Mouse (Mus musculus) layer of hippocampus, postnatal 14 days (tissue): ENCODE measurements around the gene Tekt3. TPM values are rescaled to one million over a fixed set of nuclear protein-coding genes. Genes with fewer than 3 reads are reported as not detected.

Experiments
- DNase-seq, 2 experiments: peaks; one replicate each; pipeline ENCODE4 v3.0.0; 2021 to 2022; ENCODE audit warnings: low spot score in 2 of 2, mixed read lengths in 1 of 2
- total RNA-seq, 2 experiments: library from RNA; stranded (reverse); gene quantifications; 2 replicates each; pipeline ENCODE4 v1.2.3; 2021

Tekt3 gene
- total RNA-seq, 2 experiments from 2014 or later, result 0.36 TPM; not detected in 1

- no peak for DNase-seq
Observed at GRCm38 (mm10) chr11:63058375-63058952, 3.0 kb upstream of the Tekt3 start.

DNA sequence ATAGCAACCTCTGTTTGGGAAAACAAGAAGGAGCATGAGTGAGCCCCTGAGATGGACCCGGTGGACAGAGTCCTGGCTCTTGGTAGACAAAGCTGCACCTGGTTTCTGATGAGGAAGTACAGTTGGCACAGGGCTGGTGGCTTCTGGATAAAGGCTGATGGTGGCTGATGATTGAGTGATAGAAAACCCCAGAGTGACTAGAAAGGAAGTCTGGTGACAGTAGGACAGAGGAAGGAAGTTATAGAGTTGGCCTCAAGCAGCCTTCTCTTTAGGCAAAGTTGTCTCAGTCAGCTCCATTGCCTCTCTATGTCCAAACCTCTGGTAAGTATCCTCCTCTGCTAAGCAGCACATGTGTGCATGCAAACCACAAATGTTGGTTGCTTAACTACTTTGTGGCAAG, 1.5 kb upstream of the Tekt3 start:
- DNase-seq, result no peak

GRCm38 (mm10) chr11:63066526-63066925, 5.1 kb downstream of the Tekt3 start:
- no peak for DNase-seq

GRCm38 (mm10) chr11:63070081-63070480, 8.6 kb downstream of the Tekt3 start:
- DNase-seq, result no peak

DNA sequence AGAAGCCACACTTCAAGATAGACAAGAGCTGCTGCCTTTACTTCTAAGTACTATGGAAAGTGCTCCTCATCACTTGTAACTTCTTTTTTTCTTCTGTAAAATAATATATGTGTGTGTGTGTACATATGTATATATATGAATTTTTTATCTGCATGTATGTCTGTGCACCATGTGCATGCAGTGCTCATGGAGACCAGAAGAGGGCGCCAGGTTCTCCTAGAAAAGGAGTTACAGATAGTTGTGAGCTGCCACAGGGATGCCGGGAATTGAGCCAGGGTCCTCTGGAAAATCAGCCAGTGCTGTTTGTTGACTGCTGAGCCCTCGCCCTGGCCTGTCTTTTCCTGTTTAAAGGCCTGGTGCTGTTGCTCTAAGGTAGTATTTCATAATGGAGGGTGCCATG, 23.1 kb downstream of the Tekt3 start:
- no peak for DNase-seq

- DNase-seq, result no peak
Observed at GRCm38 (mm10) chr11:63088672-63089071, 27.2 kb downstream of the Tekt3 start.

GRCm38 (mm10) chr11:63090210-63090609, 28.8 kb downstream of the Tekt3 start:
- no peak for DNase-seq

- no peak for DNase-seq
Observed at GRCm38 (mm10) chr11:63090986-63091385, 29.5 kb downstream of the Tekt3 start.

- no peak for DNase-seq
Observed at GRCm38 (mm10) chr11:63092271-63092670, 30.8 kb downstream of the Tekt3 start.

DNA sequence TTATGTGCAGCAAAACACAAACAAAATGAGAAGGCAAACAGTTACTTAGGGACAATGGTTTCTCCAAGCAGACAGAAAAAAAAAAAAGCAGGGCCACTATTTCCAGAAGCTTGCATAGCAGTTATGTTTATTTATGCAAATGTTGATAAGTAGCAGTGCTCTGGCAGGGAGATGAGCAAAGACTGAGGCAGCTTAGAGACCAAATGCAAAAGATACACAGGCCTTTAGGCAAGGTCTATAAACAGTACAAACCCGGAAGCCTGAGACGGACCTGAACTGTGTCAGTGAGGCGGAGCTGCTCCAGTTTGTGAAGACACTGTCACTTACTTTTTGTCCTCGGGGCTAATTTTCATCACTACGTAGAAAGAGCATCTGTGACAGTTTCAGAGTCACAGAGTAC, 32.1 kb downstream of the Tekt3 start:
- no peak for DNase-seq

GRCm38 (mm10) chr11:63094496-63094895, 33.0 kb downstream of the Tekt3 start:
- no peak for DNase-seq

DNA sequence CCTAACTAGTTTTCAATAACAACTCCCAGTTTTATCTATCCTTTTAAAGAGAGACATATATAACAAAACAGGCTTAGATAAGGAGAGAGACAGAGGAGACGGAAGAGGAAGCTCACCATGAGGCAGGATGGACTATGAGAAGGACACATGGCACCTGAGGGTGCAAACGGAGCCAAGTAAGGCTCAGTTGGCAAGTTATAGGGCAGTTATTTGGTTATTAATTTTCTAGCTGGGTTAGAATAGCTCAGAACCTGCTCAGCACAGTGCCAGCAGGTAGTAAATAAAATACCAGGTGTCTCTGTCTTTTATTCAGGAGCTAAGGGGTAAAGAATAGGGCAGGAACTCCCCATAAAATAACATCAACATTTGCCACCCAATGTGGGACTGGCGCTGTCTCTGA, 36.6 kb downstream of the Tekt3 start:
- no peak for DNase-seq

GRCm38 (mm10) chr11:63099390-63099789, 37.9 kb downstream of the Tekt3 start:
- no peak for DNase-seq

- peak in 1 of 2 experiments; percentile 13 for DNase-seq
Observed at GRCm38 (mm10) chr11:63103256-63103655, 41.8 kb downstream of the Tekt3 start.

DNA sequence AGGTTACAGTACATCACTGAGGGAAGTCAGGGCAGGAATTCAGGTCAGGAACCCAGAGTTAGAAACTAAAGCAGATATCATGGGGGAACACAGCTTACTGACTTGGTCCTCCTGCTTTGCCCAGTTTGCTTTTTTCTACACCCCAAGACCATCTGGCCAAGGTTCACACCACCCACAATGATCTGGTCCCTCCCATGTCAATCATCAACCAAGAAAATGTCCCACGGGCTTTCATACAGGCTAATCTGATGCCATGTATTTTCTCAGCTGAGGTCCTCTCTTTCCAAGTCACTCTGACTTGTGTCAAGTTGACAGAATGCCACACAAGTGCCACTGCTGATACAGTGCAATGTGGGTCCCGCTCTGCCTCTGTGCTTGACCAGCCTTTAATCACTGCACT, 42.6 kb downstream of the Tekt3 start:
- DNase-seq, result no peak

DNA sequence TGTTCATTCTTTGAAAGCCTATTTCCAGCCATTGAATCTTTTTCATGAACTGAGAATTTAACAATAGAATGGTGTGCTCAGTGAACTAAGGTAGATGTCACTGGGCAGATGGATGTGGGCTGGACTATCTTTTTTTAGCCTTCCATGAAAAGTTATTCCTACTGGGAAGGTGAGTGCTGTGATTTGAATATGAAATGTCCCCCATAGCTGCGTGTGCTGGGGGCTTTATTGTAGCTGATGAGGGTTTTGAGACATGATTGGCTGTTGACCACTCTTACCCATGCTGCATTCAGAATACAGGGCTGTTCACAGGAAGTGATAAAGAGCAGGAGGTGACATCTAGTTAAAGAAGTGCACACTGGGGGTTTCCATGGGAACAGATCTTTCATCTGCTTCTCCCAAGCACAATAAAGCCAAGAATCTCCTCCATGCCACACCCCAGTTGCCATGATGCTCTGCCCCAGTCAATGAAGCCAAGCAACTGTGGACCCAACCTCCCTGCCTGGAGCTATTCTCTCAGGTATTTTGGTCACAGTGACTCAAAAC, 47.8 kb downstream of the Tekt3 start:
- no peak for DNase-seq

- no peak for DNase-seq
Observed at GRCm38 (mm10) chr11:63110329-63110728, 48.9 kb downstream of the Tekt3 start.

- DNase-seq, result no peak
Observed at GRCm38 (mm10) chr11:63114807-63115641, 53.6 kb downstream of the Tekt3 start.

DNA sequence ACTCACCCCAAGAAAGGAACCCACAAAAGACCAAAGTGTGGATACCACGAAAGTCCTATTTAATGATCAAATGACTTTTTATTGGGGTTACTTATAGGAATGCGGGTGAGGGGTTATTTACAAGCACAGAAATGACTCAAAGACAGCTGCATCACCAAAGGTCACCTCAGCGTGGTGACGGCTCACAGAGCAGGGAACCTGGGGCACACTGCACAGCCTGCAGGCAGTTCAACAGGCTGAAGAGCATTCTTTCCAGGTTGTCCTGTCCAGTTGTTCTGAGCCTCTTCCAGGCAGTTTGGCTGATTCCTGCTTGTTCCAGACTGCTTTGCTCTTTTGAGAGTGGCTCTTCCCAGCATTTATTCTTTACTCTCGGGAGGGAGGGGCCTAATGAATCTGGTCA, 55.2 kb downstream of the Tekt3 start:
- DNase-seq, result no peak

DNA sequence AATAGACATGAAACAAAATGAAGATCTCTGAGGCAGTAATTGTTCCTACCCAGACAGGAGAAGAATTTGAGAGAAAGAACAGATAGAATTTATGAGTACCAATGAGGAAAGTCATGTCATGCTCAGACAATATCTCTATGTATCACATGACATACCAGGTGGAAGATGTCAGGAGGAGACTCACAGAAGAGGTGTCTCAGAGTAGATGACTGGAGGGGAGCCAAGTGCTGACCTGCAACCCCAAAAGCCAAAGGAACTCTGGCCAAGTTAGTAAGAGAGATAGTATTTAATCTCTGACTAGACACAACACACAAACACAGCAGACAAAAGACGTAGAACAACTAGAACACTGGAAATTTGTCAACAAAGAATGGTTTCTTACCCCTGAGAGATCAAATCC, 55.8 kb downstream of the Tekt3 start:
- no peak for DNase-seq

GRCm38 (mm10) chr11:63119791-63120190, 58.3 kb downstream of the Tekt3 start:
- no peak for DNase-seq

DNA sequence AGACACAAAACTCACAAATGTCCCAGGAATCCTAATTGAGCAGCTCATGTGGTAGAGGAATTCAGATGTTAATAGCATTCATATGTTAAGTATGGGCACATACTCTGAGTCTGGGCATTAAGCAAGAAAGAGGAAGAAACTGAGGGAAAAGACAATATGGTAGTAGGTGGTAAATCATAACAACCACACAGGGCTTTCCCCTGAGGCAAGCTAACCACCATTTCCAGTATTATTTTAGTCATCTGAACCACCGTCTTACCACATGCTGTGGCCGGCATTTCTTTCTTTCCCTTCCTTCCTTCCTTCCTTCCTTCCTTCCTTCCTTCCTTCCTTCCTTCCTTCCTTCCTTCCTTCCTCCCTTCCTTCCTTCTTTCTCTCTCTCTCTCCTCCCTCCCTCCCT, 60.8 kb downstream of the Tekt3 start:
- no peak for DNase-seq
